Mouse (Mus musculus) hindbrain, embryonic 13.5 days (tissue): ENCODE data around the gene Dcbld2. TPM values are rescaled to one million over a fixed set of nuclear protein-coding genes. Genes with fewer than 3 reads are reported as not detected.
A peak's percentile ranks its signal among the peaks of the same experiment; 100 is the strongest.

ENCODE experiments used
- ATAC-seq: fragments of 200-750 bp; cut with Nextera tagmentation; 2 replicates; pipeline ENCODE4 v1.8.0; 2017; ENCODE audit warnings: moderate TSS enrichment; ENCODE audit not compliant: low FRiP score
- H3K27ac ChIP-seq: fragments of 300-500 bp; sonication (generic); 2 replicates; pipeline ENCODE4 v1.5.1; 2015; ENCODE audit warnings: inconsistent platforms, mild to moderate bottlenecking, moderate library complexity
- H3K27me3 ChIP-seq: fragments of 300-500 bp; sonication (generic); 2 replicates; pipeline ENCODE4 v1.6.1; 2015; ENCODE audit warnings: mild to moderate bottlenecking, inconsistent platforms
- H3K36me3 ChIP-seq: fragments of 300-500 bp; sonication (generic); 2 replicates; pipeline ENCODE4 v1.6.1; 2015; ENCODE audit warnings: mild to moderate bottlenecking, inconsistent platforms
- H3K4me1 ChIP-seq: fragments of 300-500 bp; sonication (generic); replicated peaks from 2 replicates; pipeline ENCODE4 v1.6.1; 2015; ENCODE audit warnings: inconsistent platforms
- H3K4me2 ChIP-seq: fragments of 300-500 bp; sonication (generic); 2 replicates; pipeline ENCODE4 v1.6.1; 2015; ENCODE audit warnings: inconsistent platforms, mild to moderate bottlenecking, moderate library complexity
- H3K4me3 ChIP-seq: fragments of 300-500 bp; sonication (generic); 2 replicates; pipeline ENCODE4 v1.5.1; 2015; ENCODE audit warnings: mild to moderate bottlenecking, inconsistent platforms
- H3K9ac ChIP-seq: fragments of 300-500 bp; sonication (generic); 2 replicates; pipeline ENCODE4 v1.6.1; 2015; ENCODE audit warnings: mild to moderate bottlenecking, inconsistent platforms
- H3K9me3 ChIP-seq: fragments of 300-500 bp; sonication (generic); 2 replicates; pipeline ENCODE4 v1.6.1; 2016; ENCODE audit warnings: inconsistent platforms
- WGBS: fragments of 180-500 bp; shearing (Covaris S2); methylation state at CpG from one replicate; pipeline ENCODE4 v1.1.7; 2015; 5-methylcytosine and 5-hydroxymethylcytosine counted together
- polyA plus RNA-seq: library from polyadenylated mRNA; unstranded; fragments of >200 nt; fragmentation: Nextera tagmentation; extraction: Ambion mirVana; gene quantifications from 2 replicates; pipeline ENCODE4 v1.2.1, GENCODE M21; 2015

Gene Dcbld2
- polyA plus RNA-seq, 1 experiment from 2014 or later: 5.0 TPM

- H3K4me3 ChIP-seq: peak overlapping the region; percentile 94
- no peak overlapping the region for H3K27ac ChIP-seq
- peak overlapping the region; percentile 84 for H3K4me2 ChIP-seq
- ATAC-seq: no peak
- 47% methylated on average over 7 of the region's 7 CpGs for WGBS
- H3K36me3 ChIP-seq: no peaks in the 10 kb centered on the region
- no peaks in the 10 kb centered on the region for H3K9me3 ChIP-seq
- no peaks in the 10 kb centered on the region for H3K27me3 ChIP-seq
- peak overlapping the region; percentile 88 for H3K9ac ChIP-seq
- peaks cover 30% of the 10 kb centered on the region for H3K4me1 ChIP-seq
Observed at GRCm38 (mm10) chr16:58409825-58410224, 1.6 kb downstream of the Dcbld2 start.

- Histone ChIP-seq H3K4me2 (no peak overlapping the region), H3K9me3 (no peaks in the 10 kb centered on the region), H3K27ac (no peak overlapping the region), H3K36me3 (no peaks in the 10 kb centered on the region), H3K4me1 (peaks cover 22% of the 10 kb centered on the region), H3K27me3 (no peaks in the 10 kb centered on the region), H3K9ac (no peak overlapping the region), H3K4me3 (no peak overlapping the region)
- WGBS: 97% methylated on average over 4 of the region's 4 CpGs
- ATAC-seq: no peak
Observed at GRCm38 (mm10) chr16:58414801-58415200, 6.6 kb downstream of the Dcbld2 start.

- WGBS: 97% methylated on average over 2 of the region's 2 CpGs
Observed at GRCm38 (mm10) chr16:58415500-58415899, 7.3 kb downstream of the Dcbld2 start.

GRCm38 (mm10) chr16:58421696-58422354, 13.6 kb downstream of the Dcbld2 start:
- 51% methylated on average over 11 of the region's 11 CpGs for WGBS
- Histone ChIP-seq H3K36me3 (no peaks in the 10 kb centered on the region), H3K27ac (no peak overlapping the region), H3K4me2 (no peak overlapping the region), H3K9me3 (no peaks in the 10 kb centered on the region), H3K4me1 (peaks cover 6% of the 10 kb centered on the region), H3K9ac (no peak overlapping the region), H3K4me3 (no peak overlapping the region), H3K27me3 (no peaks in the 10 kb centered on the region)
- ATAC-seq: no peak; the same call in 1 of the 2 replicates

More at GRCm38 (mm10) chr16:58415500-58415899, 7.3 kb downstream of the Dcbld2 start:
- no peaks in the 10 kb centered on the region for H3K36me3 ChIP-seq
- H3K27me3 ChIP-seq: no peaks in the 10 kb centered on the region
- no peak overlapping the region for H3K9ac ChIP-seq
- H3K4me2 ChIP-seq: no peak overlapping the region
- H3K4me3 ChIP-seq: no peak overlapping the region
- H3K4me1 ChIP-seq: peaks cover 19% of the 10 kb centered on the region
- ATAC-seq: peak; percentile 55; the same call in 1 of the 2 replicates
- H3K9me3 ChIP-seq: no peaks in the 10 kb centered on the region
- H3K27ac ChIP-seq: no peak overlapping the region

- Histone ChIP-seq H3K27me3 (no peaks in the 10 kb centered on the region), H3K27ac (no peak overlapping the region), H3K4me2 (no peak overlapping the region), H3K4me3 (no peak overlapping the region), H3K36me3 (peaks cover 13% of the 10 kb centered on the region; the same call in 1 of the 2 replicates), H3K9me3 (no peaks in the 10 kb centered on the region), H3K9ac (no peak overlapping the region), H3K4me1 (no peaks in the 10 kb centered on the region)
- 84% methylated on average over 7 of the region's 7 CpGs for WGBS
- ATAC-seq: no peak
Observed at GRCm38 (mm10) chr16:58430246-58430645, 22.0 kb downstream of the Dcbld2 start.

GRCm38 (mm10) chr16:58432384-58432783, 24.1 kb downstream of the Dcbld2 start:
- WGBS: 95% methylated on average over 1 of the region's 1 CpGs

GRCm38 (mm10) chr16:58444735-58445134, 36.5 kb downstream of the Dcbld2 start:
- Histone ChIP-seq H3K9ac (no peak overlapping the region), H3K27me3 (no peaks in the 10 kb centered on the region), H3K4me2 (no peak overlapping the region), H3K4me3 (no peak overlapping the region), H3K27ac (no peak overlapping the region), H3K9me3 (no peaks in the 10 kb centered on the region), H3K36me3 (peaks cover 1% of the 10 kb centered on the region), H3K4me1 (no peaks in the 10 kb centered on the region)
- WGBS: 78% methylated on average over 6 of the region's 6 CpGs
- ATAC-seq: no peak

More at GRCm38 (mm10) chr16:58432384-58432783, 24.1 kb downstream of the Dcbld2 start:
- Histone ChIP-seq H3K4me3 (no peak overlapping the region), H3K36me3 (peaks cover 22% of the 10 kb centered on the region), H3K27ac (no peak overlapping the region), H3K9me3 (no peaks in the 10 kb centered on the region), H3K4me1 (no peaks in the 10 kb centered on the region), H3K27me3 (no peaks in the 10 kb centered on the region), H3K4me2 (no peak overlapping the region), H3K9ac (no peak overlapping the region)
- no peak for ATAC-seq

- Histone ChIP-seq H3K4me3 (no peak overlapping the region), H3K9ac (no peak overlapping the region), H3K36me3 (peaks cover 13% of the 10 kb centered on the region), H3K4me2 (no peak overlapping the region), H3K9me3 (no peaks in the 10 kb centered on the region), H3K4me1 (no peaks in the 10 kb centered on the region), H3K27ac (no peak overlapping the region), H3K27me3 (no peaks in the 10 kb centered on the region)
- ATAC-seq: no peak
- WGBS: 97% methylated on average over 4 of the region's 4 CpGs
Observed at GRCm38 (mm10) chr16:58446281-58447259, 38.3 kb downstream of the Dcbld2 start.

GRCm38 (mm10) chr16:58449073-58449472, 40.8 kb downstream of the Dcbld2 start:
- Histone ChIP-seq H3K9me3 (no peaks in the 10 kb centered on the region), H3K27ac (no peak overlapping the region), H3K4me1 (no peaks in the 10 kb centered on the region), H3K27me3 (no peaks in the 10 kb centered on the region), H3K9ac (no peak overlapping the region), H3K4me2 (no peak overlapping the region), H3K36me3 (peaks cover 24% of the 10 kb centered on the region), H3K4me3 (no peak overlapping the region)
- no peak for ATAC-seq
- WGBS: 95% methylated on average over 4 of the region's 4 CpGs

- Histone ChIP-seq H3K27ac (no peak overlapping the region), H3K4me3 (no peak overlapping the region), H3K4me1 (no peaks in the 10 kb centered on the region), H3K9ac (no peak overlapping the region), H3K27me3 (no peaks in the 10 kb centered on the region), H3K36me3 (peaks cover 25% of the 10 kb centered on the region), H3K4me2 (no peak overlapping the region), H3K9me3 (no peaks in the 10 kb centered on the region)
- no peak for ATAC-seq
- WGBS: 70% methylated on average over 6 of the region's 6 CpGs
Observed at GRCm38 (mm10) chr16:58450648-58451047, 42.4 kb downstream of the Dcbld2 start.

- Histone ChIP-seq H3K4me1 (no peaks in the 10 kb centered on the region), H3K4me2 (no peak overlapping the region), H3K4me3 (no peak overlapping the region), H3K27ac (no peak overlapping the region), H3K9ac (no peak overlapping the region), H3K27me3 (no peaks in the 10 kb centered on the region), H3K36me3 (peaks cover 30% of the 10 kb centered on the region), H3K9me3 (no peaks in the 10 kb centered on the region)
- ATAC-seq: no peak
- 93% methylated on average over 5 of the region's 5 CpGs for WGBS
Observed at GRCm38 (mm10) chr16:58451647-58452046, 43.4 kb downstream of the Dcbld2 start.

- H3K27ac ChIP-seq: no peak overlapping the region
- 80% methylated on average over 3 of the region's 3 CpGs for WGBS
- H3K4me3 ChIP-seq: no peak overlapping the region
Observed at GRCm38 (mm10) chr16:58453138-58453537, 44.9 kb downstream of the Dcbld2 start.

More at GRCm38 (mm10) chr16:58453138-58453537, 44.9 kb downstream of the Dcbld2 start:
- H3K36me3 ChIP-seq: peaks cover 30% of the 10 kb centered on the region
- H3K27me3 ChIP-seq: no peaks in the 10 kb centered on the region
- H3K9ac ChIP-seq: no peak overlapping the region
- no peak overlapping the region for H3K4me2 ChIP-seq
- H3K4me1 ChIP-seq: no peaks in the 10 kb centered on the region
- H3K9me3 ChIP-seq: no peaks in the 10 kb centered on the region
- no peak for ATAC-seq
